ENCODE assay signal across 9 mouse cellular contexts in the genomic region with DNA sequence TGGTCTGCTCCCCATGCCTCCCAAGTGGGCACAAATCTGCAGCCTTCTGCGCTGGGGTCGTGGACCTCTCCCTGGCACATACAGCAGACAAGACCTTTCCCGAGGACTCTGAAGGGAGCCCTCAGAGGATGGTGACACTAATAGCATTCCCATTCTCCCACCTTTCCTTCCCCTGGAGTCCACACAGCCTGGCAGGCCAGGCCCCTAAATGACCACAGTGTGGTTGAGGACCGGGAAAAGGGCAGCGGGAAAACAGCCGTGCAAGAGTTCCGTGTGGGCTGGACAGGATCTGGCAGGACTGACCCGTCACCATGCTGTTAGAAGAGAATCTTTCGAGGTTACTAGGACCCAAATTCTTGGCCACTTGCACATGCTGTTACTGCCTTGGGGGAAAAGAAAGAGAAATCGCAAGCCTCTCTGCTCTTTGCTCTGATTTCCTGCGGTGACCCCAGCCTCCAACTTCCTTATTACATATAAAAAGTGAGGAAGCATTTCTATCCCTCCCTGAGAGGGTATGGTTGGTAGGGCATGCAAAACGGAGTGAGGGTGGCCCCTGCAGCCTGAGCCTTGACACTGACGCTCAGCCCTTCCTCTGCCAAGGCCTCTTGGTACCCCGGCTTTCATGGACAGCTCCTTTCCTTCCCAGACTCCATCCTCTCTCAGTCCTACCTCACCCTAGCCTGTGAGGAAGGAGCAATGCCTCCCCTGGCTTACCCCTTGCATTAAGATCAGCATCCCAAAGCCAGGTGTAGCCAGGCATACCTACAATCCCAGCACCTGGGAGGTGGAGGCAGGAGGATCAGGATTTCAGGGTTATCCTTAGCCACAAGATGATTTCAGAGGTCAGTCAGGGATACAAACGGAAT. TPM values are rescaled to one million over a fixed set of nuclear protein-coding genes. Genes with fewer than 3 reads are reported as not detected.
DNase-seq lines count a peak whose midpoint lies in the region; ATAC-seq lines count a peak whose summit lies in the region.
"Had no signal": no experiment of that assay in that cellular context is flagged by ENCODE, and none has a peak within 500 bp of the region (broad histone marks: within the 10 kb centered on the region; RNA-seq: fewer than 3 reads in every experiment).

No protein-coding gene starts in this region.

- H3K9me3 ChIP-seq in kidney, embryonic 16.5 days (ENCODE audit: low read length) = no peaks in the 10 kb centered on the region
- no peaks in the 10 kb centered on the region for H3K9me3 ChIP-seq in embryonic facial prominence, embryonic 12.5 days
- no peaks in the 10 kb centered on the region for H3K9me3 ChIP-seq in limb, embryonic 10.5 days (replicated peaks)
- no peaks in the 10 kb centered on the region for H3K9me3 ChIP-seq in neural tube, embryonic 12.5 days
- H3K9me3 ChIP-seq: midbrain, embryonic 12.5 days had no signal

- H3K36me3 ChIP-seq in kidney, embryonic 16.5 days (ENCODE audit: insufficient read depth, low read length) = no peaks in the 10 kb centered on the region
- no peaks in the 10 kb centered on the region for H3K36me3 ChIP-seq in embryonic facial prominence, embryonic 12.5 days
- no peaks in the 10 kb centered on the region for H3K36me3 ChIP-seq in limb, embryonic 10.5 days
- H3K36me3 ChIP-seq in neural tube, embryonic 12.5 days = no peaks in the 10 kb centered on the region
- H3K36me3 ChIP-seq: midbrain, embryonic 12.5 days had no signal

- H3K27ac ChIP-seq in kidney, embryonic 16.5 days (ENCODE audit: low read length) = peak overlapping the region; percentile 60; the same call in 1 of the 2 replicates
- peak overlapping the region; percentile 52 for H3K27ac ChIP-seq in embryonic facial prominence, embryonic 12.5 days
- peak overlapping the region; percentile 85 for H3K27ac ChIP-seq in limb, embryonic 10.5 days
- H3K27ac ChIP-seq in neural tube, embryonic 12.5 days = no peak overlapping the region
- H3K27ac ChIP-seq: midbrain, embryonic 12.5 days had no signal

- ATAC-seq in kidney, embryonic 16.5 days (ENCODE audit: low FRiP score, low TSS enrichment) = no peak
- ATAC-seq in embryonic facial prominence, embryonic 12.5 days (ENCODE audit: insufficient number of reproducible peaks, insufficient read depth, low FRiP score, low TSS enrichment) = no peak
- no peak for ATAC-seq in neural tube, embryonic 12.5 days (ENCODE audit: low FRiP score, low read depth)

- H3K9ac ChIP-seq in kidney, embryonic 16.5 days (replicated peaks; ENCODE audit: low read length) = peak overlapping the region; percentile 65
- H3K9ac ChIP-seq in embryonic facial prominence, embryonic 12.5 days = no peak overlapping the region
- no peak overlapping the region for H3K9ac ChIP-seq in neural tube, embryonic 12.5 days

- DNase-seq in kidney, adult 9 months = no peak
- DNase-seq in limb, embryonic 10.5 days (ENCODE audit: low spot score) = no peak
- no peak for DNase-seq in urinary bladder, postnatal 25 days (ENCODE audit: low spot score)
- no peak for DNase-seq in frontal cortex, postnatal 10 days (ENCODE audit: low spot score in 2 of 2)
- no peak for DNase-seq in natural killer cell, adult 2 months (ENCODE audit: low spot score in 2 of 2)

- WGBS in kidney, embryonic 16.5 days = 57% methylated on average over 15 of the region's 15 CpGs
- WGBS in embryonic facial prominence, embryonic 12.5 days = 61% methylated on average over 15 of the region's 15 CpGs
- WGBS in limb, embryonic 10.5 days = 72% methylated on average over 15 of the region's 15 CpGs
- 72% methylated on average over 15 of the region's 15 CpGs for WGBS in neural tube, embryonic 12.5 days

- H3K27me3 ChIP-seq in kidney, embryonic 16.5 days (ENCODE audit: insufficient read depth, low read length) = no peaks in the 10 kb centered on the region
- no peaks in the 10 kb centered on the region for H3K27me3 ChIP-seq in embryonic facial prominence, embryonic 12.5 days
- no peaks in the 10 kb centered on the region for H3K27me3 ChIP-seq in limb, embryonic 10.5 days (ENCODE audit: low read depth, poor library complexity, severe bottlenecking)
- H3K27me3 ChIP-seq in neural tube, embryonic 12.5 days (replicated peaks) = no peaks in the 10 kb centered on the region; the same call in 1 of the 2 replicates

- peak overlapping the region; percentile 50 for H3K4me2 ChIP-seq in kidney, embryonic 16.5 days (replicated peaks; ENCODE audit: low read depth, low read length)
- H3K4me2 ChIP-seq in embryonic facial prominence, embryonic 12.5 days (replicated peaks) = peak overlapping the region; percentile 43
- H3K4me2 ChIP-seq in neural tube, embryonic 12.5 days (replicated peaks) = peak overlapping the region; percentile 50

- H3K4me3 ChIP-seq in kidney, embryonic 16.5 days (ENCODE audit: low read length) = no peak overlapping the region; the same call in 1 of the 2 replicates
- H3K4me3 ChIP-seq in embryonic facial prominence, embryonic 12.5 days = no peak overlapping the region
- H3K4me3 ChIP-seq in limb, embryonic 10.5 days = peak overlapping the region; percentile 37; the same call in 1 of the 2 replicates
- H3K4me3 ChIP-seq in neural tube, embryonic 12.5 days = no peak overlapping the region

- peaks cover 62% of the 10 kb centered on the region for H3K4me1 ChIP-seq in kidney, embryonic 16.5 days (ENCODE audit: insufficient read depth, low read length)
- H3K4me1 ChIP-seq in embryonic facial prominence, embryonic 12.5 days = peaks cover 48% of the 10 kb centered on the region
- H3K4me1 ChIP-seq in limb, embryonic 10.5 days = peaks cover 60% of the 10 kb centered on the region
- peaks cover 28% of the 10 kb centered on the region for H3K4me1 ChIP-seq in neural tube, embryonic 12.5 days

RNA-seq across cellular contexts. Expression of a gene that starts 18.0 kb away (rescaled TPM):
- polyA plus RNA-seq in kidney, embryonic 16.5 days (2015; fragmentation: Nextera tagmentation; extraction: Ambion mirVana) = 20.6 and 24.4 TPM in 2 replicates
- 10.8 and 11.3 TPM in 2 replicates for polyA plus RNA-seq in embryonic facial prominence, embryonic 12.5 days (2016; fragmentation: Nextera tagmentation; extraction: Ambion mirVana)
- 7.2 and 8.3 TPM in 2 replicates for polyA plus RNA-seq in limb, embryonic 10.5 days (2016; fragmentation: Nextera tagmentation; extraction: Ambion mirVana)
- 8.3 and 10.2 TPM in 2 replicates for polyA plus RNA-seq in neural tube, embryonic 12.5 days (2016; fragmentation: Nextera tagmentation; extraction: Ambion mirVana)

RNA-seq across cellular contexts. Expression of a gene that starts 27.5 kb away (rescaled TPM):
- polyA plus RNA-seq in kidney, embryonic 16.5 days (2015; fragmentation: Nextera tagmentation; extraction: Ambion mirVana) = 7.4 and 8.8 TPM in 2 replicates
- 7.5 and 8.2 TPM in 2 replicates for polyA plus RNA-seq in embryonic facial prominence, embryonic 12.5 days (2016; fragmentation: Nextera tagmentation; extraction: Ambion mirVana)
- 5.0 and 5.7 TPM in 2 replicates for polyA plus RNA-seq in limb, embryonic 10.5 days (2016; fragmentation: Nextera tagmentation; extraction: Ambion mirVana)
- 15.9 and 17.6 TPM in 2 replicates for polyA plus RNA-seq in neural tube, embryonic 12.5 days (2016; fragmentation: Nextera tagmentation; extraction: Ambion mirVana)

RNA-seq across cellular contexts. Expression of a gene that starts 30.8 kb away (rescaled TPM):
- not detected in 2 replicates for polyA plus RNA-seq in kidney, embryonic 16.5 days (2015; fragmentation: Nextera tagmentation; extraction: Ambion mirVana)
- polyA plus RNA-seq in embryonic facial prominence, embryonic 12.5 days (2016; fragmentation: Nextera tagmentation; extraction: Ambion mirVana) = not detected in 2 replicates
- not detected in 2 replicates for polyA plus RNA-seq in limb, embryonic 10.5 days (2016; fragmentation: Nextera tagmentation; extraction: Ambion mirVana)
- polyA plus RNA-seq in neural tube, embryonic 12.5 days (2016; fragmentation: Nextera tagmentation; extraction: Ambion mirVana) = not detected in 2 replicates
- polyA plus RNA-seq: midbrain, embryonic 12.5 days had no signal
